Mouse (Mus musculus): ENCODE data around the gene Atg9a.

Atg9a gene

DNA sequence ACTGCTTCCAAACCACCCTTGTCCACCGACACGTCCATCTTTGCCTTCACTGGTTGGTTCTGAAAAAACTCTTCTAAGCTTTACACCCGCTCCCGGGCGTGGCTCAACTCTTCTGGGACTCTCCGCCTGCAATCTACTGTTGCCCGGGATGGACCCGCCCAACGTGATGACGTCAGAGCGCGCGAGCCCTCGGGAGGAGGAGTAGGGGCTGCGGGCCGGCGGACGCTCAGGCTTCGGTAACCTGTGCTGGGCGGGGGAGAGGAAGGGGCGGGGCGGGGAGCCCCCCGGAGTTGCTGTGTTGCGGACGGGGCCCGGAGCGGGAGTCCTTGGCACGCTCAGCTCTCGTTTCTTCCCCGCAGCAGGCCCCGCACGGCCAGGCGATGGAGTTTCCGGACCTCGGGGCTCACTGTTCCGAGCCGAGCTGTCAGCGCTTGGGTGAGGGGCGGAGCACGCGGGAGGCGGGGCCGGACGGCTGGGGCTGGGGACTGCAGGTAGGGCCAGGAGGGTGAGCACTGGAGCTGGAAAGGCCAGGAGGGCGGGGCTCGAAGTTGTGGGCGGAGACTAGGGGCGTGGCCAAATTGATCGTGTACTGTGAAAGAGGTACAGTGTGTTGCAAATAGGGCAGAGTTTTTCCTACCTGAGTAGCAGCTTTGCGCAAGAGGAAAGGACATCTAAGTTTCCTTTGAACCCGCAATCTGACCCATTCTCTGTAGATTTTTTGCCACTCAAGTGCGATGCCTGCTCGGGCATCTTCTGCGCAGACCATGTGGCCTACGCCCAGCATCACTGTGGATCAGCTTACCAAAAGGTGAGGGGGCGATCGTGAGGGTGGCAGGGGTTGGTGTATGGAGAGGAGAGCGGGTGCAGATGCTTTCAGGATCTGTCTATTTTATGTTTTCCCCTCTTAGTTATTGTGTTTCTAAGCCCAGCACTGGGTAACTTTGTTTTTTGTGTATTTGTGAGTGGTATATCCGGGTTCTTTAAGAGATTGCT, 23.2 kb downstream of the Atg9a start, which contains the start of gene Zfand2b:
Gene Zfand2b, plus strand, starts transcription at position 175 of the 993 bp plus-strand sequence.
- DNase-seq (ENCODE audit: low spot score in 2 of 2) = peak; percentile 81 to 93

DNA sequence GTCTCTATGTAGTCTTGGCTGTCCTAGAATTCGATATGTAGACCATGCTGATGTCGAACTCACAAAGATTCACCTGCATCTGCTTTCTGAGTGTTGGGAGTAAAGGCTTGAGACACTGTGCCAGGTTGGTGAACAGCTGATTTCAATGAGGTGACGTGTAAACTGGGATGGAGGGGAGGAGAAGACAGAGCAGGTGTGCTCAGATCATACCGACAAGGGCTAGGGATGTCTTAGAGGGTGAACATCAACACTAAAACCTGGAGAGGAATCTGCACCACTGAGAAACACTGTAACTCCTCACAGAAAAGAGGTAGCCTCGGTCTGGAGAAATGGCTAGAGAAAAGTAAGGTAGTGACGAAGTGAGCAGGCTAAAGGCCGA, 23.9 kb downstream of the Atg9a start:
- DNase-seq (ENCODE audit: low spot score in 2 of 2) = no peak

DNA sequence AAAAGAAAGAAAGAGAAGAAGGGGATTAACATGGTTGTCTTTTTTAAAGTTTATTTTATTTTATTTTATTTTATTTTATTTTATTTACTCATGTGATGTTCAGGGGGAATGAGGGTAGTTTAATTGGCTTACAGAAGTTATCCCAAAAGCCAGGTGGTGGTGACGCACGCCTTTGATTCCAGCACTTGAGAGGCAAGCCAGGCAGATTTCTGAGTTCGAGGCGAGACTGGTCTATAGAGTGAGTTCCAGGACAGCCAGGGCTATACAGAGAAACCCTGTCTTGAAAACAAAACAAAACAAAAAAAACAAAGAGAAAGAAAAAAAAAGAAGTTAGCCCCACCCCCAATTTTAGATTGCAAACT, 31.8 kb downstream of the Atg9a start:
- no peak for DNase-seq (ENCODE audit: low spot score in 2 of 2)

DNA sequence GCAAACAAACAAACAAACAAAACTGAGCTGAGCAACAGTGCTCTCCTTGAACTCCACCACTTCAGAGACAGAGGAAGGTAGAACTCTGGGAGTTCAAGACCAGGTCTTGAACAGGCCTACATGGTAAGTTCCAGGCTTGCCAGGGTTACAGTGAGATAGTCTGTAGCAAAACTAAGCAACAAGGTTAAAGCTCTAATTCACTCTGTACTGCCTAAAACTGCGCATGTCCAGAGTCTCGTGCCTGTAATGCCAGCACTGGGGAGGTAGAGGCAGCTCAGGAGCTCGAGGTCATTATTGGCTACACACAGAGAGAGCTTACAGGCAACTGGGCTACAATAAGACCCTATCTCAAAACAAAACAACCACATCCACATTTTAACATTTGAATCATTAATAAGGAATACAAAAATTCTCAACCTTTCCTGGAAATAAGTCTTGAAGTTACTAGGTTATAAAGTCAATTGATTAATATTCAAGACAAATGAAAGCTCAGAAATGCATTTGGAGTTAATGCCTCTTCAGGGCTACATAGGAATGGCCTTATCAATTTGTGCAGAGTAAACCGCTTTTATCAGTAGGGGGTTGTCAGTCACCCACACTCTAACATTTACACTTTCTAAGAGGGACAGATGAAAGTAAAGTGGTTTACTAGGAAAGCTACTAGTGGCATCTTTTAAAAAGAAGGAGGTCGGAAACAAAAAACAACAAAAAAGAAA, 32.3 kb downstream of the Atg9a start:
- no peak for DNase-seq (ENCODE audit: low spot score in 2 of 2)

DNA sequence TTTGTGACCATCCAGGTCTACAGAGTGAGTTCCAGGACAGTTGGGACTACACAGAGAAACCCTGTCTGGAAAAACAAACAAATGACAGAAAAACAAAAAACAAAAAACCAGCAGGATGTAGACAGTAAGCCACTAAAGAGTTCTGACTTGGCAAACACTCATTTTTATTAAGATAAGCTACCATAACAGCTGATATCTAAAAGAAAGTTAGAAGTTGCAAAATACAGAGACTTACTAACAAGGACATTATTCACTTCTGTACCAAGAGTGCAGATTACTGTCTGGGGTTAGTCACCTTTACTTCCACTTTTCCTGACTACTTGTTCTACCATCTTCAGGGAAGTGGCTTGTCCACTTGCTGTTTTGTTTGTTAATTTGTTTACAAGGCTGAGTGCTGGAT, 33.0 kb downstream of the Atg9a start:
- no peak for DNase-seq (ENCODE audit: low spot score in 2 of 2)

DNA sequence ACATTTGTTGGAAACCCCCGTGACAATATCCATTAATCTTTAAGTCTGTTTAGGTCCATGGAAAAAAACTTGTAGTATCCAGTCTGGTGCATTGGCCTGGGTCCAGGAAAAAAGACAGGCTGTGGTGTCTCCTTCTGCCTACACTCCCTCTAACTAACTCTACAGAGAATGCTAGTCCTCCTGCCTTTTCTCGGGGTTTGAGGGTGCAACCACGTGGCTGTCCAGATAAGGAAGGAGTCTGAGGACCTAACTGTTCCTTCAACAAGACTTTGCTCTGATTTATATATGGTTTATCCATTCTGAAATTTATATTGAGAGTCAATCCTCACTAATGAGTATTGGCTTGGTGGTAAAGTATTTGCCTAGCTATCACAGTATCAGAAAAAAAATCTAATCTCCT, 36.2 kb downstream of the Atg9a start:
- DNase-seq (ENCODE audit: low spot score in 2 of 2) = no peak

DNA sequence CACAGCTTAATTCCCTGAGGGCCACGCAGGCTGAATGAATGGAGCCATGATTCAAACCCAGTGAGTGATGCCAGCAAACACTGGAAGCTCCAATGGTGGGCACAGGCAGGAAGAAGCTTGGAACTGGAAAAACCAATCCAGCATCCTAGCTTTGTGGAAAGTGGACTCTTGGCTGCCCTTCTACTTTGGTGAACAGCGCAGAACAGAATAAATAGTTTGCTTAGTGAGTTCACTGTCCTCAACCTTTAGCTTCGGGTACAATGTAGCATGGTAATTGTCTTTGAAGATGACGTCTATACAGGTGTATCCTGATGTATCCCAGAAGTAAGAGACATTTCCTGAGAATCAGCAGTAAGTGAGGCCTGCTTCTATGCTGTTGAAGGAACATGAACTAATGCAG, 43.3 kb downstream of the Atg9a start:
- DNase-seq (ENCODE audit: low spot score in 2 of 2) = no peak

DNA sequence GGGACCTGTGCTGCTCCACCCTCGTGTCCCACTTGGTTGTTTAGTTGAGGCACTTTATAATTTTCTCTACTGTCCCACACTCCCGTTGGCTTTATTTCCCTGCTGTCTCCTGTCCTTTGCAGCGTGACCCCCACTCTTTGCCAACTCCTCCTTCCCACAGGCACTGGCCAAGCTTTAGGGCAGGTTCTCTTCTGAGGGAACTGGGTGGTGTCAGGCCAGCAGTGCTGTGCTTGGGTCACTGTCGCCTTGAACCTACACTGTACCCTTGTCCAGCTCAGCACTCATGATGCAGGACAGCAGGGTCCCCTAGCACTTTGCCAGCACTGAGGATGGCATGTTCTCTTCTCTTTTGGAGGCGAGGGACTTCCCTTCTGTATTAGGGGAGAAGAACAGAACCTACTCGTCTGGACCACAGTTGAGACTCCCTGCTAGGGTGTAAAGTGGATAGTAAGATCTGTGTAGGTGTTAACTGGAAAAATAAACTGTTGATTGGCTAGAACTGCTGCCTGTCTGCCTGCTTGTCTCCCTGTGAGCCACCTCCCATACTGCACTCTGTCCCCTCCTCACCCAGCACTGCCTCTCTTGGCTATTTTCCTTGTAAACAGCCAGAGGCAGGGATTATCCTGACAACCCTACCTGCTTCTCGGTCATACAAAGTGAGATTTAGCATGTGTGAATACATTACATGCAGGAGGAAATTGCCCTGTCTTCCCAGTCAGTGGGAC, 44.4 kb downstream of the Atg9a start:
- no peak for DNase-seq (ENCODE audit: low spot score in 2 of 2)

DNA sequence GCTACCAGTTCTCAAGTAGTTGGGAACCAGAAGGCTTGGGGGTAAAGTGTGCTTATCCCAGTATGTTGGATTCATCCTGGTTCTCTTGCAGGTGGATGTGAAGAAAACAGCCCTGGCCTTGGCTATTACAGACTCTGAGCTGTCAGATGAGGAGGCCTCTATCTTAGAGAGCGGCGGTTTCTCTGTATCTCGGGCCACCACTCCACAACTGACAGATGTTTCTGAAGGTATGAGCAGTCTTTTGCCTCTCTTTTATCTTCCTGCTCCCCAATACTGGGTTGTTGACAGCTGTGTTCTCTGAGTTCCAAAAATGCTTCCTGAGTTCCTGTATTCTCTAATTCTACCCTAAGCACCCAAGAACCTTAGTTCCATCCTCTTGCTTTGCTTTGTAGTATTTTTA, 46.4 kb downstream of the Atg9a start:
- no peak for DNase-seq (ENCODE audit: low spot score in 2 of 2)

DNA sequence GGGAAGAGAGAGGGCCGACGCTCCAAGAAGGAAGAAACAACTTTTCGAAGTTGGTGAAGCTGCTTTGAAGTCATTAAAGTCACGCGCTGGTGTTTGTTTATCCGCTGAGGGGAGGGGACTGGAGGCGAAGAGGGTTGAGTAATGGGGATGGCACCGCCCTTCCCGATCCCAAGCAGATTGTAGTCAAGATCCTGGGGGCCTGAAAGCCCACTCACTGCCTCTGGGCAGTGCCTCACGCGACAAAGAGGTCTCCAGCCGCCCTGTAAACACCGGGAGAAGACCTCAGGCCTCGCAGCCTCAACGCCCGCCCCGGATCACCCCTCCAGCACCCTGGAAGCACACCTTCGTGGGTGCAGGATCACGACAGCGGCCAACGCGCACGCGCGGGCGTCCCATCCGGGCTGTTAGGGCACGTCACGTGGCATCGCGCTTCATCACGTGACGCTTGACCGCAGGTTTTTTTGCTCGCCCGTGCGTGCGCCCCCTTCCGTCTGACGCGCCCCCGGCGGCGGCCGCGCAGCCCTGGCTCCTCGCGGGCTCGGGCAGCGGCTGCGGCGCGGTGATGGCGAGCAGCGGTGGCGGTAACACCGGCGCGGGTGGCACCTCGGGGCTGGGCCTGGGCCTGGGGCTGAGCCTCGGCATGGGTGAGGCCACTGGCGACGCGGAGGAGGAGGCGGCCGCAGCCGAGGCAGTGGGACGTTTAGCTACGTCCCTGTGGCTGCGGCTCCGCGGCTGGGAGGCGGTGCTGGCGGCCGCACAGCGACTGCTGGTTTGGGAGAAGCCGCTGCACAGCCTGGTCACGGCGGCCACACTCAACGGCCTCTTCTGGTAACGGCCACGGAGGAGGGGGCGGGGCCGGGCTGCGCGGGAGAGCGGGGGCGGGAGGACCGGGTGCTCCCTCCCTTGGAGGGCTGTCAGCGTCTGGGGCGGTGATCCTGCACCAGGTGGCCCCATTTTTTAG, 49.4 kb downstream of the Atg9a start, which contains the start of the genes Cnppd1 and Retreg2:
Gene Cnppd1, minus strand, starts transcription at position 411 of the 961 bp plus-strand sequence.
Gene Retreg2, plus strand, starts transcription at position 478 of the 961 bp plus-strand sequence.
- DNase-seq (ENCODE audit: low spot score in 2 of 2) = peak; percentile 94 to 95

DNA sequence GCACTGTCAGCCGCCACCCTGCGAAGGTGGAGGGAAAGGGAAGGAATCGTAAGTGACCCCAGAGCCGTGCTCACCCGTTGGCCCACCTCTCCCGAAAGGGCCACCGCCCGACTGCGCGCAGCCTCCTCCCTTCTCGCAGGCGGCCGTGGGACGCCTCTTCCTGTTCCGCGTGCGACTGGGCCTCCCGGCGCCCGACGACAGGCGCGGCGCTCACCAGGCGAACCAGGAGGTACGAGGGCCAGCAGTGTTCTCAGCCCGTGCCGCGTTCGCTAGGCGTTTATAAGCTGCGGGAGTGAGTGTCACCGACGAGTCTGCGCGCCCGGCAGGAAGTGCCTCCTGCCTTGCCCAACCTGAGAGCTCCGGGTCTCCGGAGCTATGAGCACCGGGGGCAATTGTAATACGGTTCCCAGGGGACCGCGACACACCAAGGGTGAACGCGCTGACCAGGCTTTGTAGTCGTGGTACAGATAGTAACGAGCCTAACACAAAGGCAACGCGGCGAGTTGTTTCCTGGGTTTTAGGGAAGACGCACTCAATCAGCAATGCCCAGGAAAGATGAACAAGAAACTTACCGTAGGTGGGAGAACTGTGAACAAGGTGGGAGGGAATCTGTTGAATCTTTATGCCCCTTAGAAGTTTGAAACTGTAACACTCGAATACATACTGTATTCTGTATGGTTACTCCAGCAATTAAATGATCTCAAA, 50.4 kb downstream of the Atg9a start:
- DNase-seq (ENCODE audit: low spot score in 2 of 2) = peak in 1 of 2 experiments; percentile 42

DNA sequence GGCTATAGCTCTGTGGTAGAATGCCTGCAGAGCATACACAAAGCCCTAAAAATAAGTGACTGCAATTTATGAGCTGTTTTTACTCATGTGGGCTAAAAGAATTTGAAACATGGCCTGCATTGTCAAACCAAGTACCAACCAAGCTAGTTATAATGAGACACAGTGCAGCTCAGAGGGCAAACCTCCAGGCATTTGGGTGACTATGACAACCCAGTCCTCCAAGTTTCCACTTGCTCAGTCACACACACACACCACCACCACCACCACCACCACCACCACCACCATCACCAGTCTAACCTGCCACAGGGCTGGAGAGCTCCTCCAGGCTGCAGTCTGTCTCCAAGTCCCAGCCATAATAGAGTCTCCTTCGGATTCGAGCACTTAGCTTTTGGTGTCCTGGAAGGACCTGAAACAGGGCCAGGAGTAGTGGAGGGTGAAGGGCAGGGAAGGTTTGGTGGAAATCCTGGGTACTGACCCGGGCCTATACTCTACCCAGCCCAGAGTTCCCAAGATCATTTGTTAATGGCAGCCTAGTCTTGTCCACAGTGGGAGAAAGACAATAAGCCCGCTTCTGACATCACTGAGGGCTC, 51.3 kb downstream of the Atg9a start:
- DNase-seq (ENCODE audit: low spot score in 2 of 2) = no peak

DNA sequence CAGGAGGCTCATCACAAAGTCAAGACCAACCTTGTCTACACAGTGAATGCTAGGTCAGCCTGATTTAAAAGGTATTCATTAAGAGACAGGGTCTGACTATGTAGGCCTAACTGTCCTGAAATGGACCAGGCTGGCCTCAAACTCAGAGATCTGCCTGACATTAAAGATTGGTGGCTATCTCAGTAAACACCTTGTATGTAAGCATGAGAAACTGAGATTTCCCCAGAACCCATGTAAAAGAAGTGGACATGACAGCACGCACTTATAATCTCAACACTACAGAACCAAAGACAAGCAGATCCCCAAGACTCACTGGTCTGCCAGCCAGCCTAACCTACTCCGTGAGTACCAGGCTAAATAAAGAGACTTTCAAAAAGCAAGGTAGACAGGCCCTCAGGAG, 53.5 kb downstream of the Atg9a start:
- DNase-seq (ENCODE audit: low spot score in 2 of 2) = no peak

DNA sequence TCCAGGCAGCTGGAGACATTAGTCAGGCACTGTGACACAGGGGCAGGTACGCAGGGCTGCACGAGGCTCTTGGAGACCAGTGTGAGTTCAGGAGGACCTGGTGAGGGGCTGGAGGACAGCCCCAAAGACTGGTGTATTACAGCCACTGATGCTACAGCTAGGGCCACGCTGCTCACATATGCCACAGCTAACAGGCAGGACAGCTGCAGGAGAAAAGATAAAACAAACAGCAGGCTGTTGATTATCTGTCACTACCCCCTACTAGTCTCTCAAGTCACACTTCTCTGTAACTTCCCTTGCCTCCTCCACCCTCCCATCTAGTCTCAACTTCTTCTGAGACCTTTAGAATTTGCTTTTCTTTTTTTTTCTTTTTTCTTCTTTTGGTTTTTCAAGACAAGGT, 55.3 kb downstream of the Atg9a start:
- DNase-seq (ENCODE audit: low spot score in 2 of 2) = no peak

DNA sequence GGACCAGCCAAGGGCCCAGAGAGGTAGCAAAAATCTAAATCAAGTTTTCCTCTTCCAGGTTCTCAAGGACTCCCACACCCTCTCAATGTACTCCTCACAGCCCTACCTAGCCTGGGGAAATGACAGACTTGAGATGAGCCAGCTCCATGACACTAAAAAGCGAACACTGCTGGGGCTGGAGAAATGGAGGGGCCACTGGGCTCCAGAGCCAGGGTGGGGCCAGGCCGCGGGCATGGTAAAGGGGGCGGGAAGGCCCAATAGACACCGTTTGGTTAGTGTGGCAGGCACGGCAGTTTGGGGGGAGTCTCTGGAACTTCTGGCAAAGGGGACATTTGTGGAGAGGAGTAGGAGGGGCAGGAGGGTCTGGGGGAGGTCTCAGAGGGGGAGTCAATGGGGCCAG, 55.7 kb downstream of the Atg9a start:
- DNase-seq (ENCODE audit: low spot score in 2 of 2) = no peak

DNA sequence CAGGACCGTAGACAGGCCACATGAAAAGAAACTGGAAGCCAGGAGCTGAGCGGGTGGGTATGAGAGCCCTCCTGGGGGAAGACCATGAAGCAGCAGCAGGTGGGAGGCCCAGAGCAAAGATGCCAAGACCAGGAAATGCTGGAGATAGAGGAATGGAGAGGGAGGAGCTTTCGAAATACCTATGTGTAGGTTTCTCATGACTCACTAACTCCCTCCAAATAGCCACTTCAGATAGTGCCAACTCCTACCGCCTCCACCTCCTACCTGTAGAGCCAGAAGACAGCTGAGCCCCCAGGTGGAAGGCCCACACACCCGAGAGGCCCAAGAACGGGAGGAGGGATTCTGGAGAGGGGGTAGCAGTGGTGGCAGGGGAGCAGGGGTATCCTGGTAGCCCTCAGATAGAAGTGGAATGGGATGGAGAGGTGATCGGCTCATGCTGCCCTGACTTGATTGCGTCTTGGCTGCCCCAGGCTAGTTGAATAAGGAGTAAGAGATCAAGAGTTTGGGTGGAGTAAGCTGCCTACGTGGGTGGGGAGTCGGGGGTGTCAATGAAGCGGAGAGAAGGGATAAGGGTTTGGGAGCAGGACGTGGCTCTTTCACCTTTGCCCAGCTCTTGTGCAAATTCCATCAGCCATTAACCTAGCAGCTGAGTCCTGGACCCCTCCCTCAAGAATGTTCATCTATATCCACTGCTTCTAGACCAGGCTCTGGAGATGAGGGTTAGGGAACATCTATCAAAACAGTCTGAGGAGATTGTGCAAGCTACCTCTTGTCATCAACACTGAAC, 58.4 kb downstream of the Atg9a start, which contains the start of gene Slc23a3:
Gene Slc23a3, minus strand, starts transcription at position 470 of the 787 bp plus-strand sequence.
- DNase-seq (ENCODE audit: low spot score in 2 of 2) = no peak
